Mouse (Mus musculus) liver, embryonic 11.5 days (tissue): ENCODE results near the gene Actn1. TPM values are rescaled to one million over a fixed set of nuclear protein-coding genes. Genes with fewer than 3 reads are reported as not detected.

ENCODE experiments used
- ATAC-seq: fragments of 200-750 bp; cut with Nextera tagmentation; replicated peaks from 2 replicates; pipeline ENCODE4 v1.8.0; 2017; ENCODE audit warnings: moderate number of reproducible peaks, mild to moderate bottlenecking, moderate TSS enrichment, moderate library complexity; ENCODE audit not compliant: low FRiP score
- DNase-seq: peaks from one replicate; pipeline ENCODE4 v3.0.0-alpha.2; 2017; ENCODE audit warnings: low spot score
- H3K27ac ChIP-seq: fragments of 300-500 bp; sonication (generic); 2 replicates; pipeline ENCODE4 v1.5.1; 2014; ENCODE audit warnings: mild to moderate bottlenecking, low read depth, low read length, control low read depth
- H3K27me3 ChIP-seq: fragments of 300-500 bp; sonication (generic); replicated peaks from 2 replicates; pipeline ENCODE4 v1.6.1; 2014; ENCODE audit warnings: low read length, mixed read lengths; ENCODE audit not compliant: control insufficient read depth, insufficient read depth
- H3K36me3 ChIP-seq: fragments of 300-500 bp; sonication (generic); 2 replicates; pipeline ENCODE4 v1.6.1; 2014; ENCODE audit warnings: mild to moderate bottlenecking, low read length, moderate library complexity, mixed read lengths; ENCODE audit not compliant: control insufficient read depth, insufficient read depth
- H3K4me1 ChIP-seq: fragments of 300-500 bp; sonication (generic); replicated peaks from 2 replicates; pipeline ENCODE4 v1.6.1; 2014; ENCODE audit warnings: low read length, mixed read lengths; ENCODE audit not compliant: control insufficient read depth, insufficient read depth
- H3K4me2 ChIP-seq: fragments of 300-500 bp; sonication (generic); 2 replicates; pipeline ENCODE4 v1.6.1; 2014; ENCODE audit warnings: mild to moderate bottlenecking, control low read depth, moderate library complexity
- H3K4me3 ChIP-seq: fragments of 300-500 bp; sonication (generic); 2 replicates; pipeline ENCODE4 v1.5.1; 2014; ENCODE audit warnings: low read depth, low read length, control low read depth
- H3K9ac ChIP-seq: fragments of 300-500 bp; sonication (generic); 2 replicates; pipeline ENCODE4 v1.6.1; 2014; ENCODE audit warnings: low read depth, low read length, control low read depth
- H3K9me3 ChIP-seq: fragments of 300-500 bp; sonication (generic); 2 replicates; pipeline ENCODE4 v1.6.1; 2016; ENCODE audit warnings: low read length, inconsistent platforms, mixed read lengths; ENCODE audit not compliant: control insufficient read depth
- WGBS: fragments of 180-500 bp; shearing (Covaris S2); extraction: QIAGEN DNeasy Blood & Tissue Kit; methylation state at CpG from one replicate; pipeline ENCODE4 v1.1.7; 2014; 5-methylcytosine and 5-hydroxymethylcytosine counted together
- polyA plus RNA-seq: library from polyadenylated mRNA; unstranded; fragments of >200 nt; fragmentation: Nextera tagmentation; extraction: Ambion mirVana; gene quantifications from 2 replicates; pipeline ENCODE4 v1.2.1, GENCODE M21; 2014

Actn1 gene
- polyA plus RNA-seq, 1 experiment from 2014 or later, result 28.3 TPM

- 25% methylated on average over 8 of the region's 8 CpGs for WGBS
- DNase-seq (peak; percentile 61), ATAC-seq (peak; percentile 76)
- Histone ChIP-seq H3K4me2 (peak overlapping the region; percentile 43), H3K4me3 (no peak overlapping the region), H3K27me3 (no peaks in the 10 kb centered on the region), H3K4me1 (peaks cover 6% of the 10 kb centered on the region), H3K9ac (no peak overlapping the region), H3K36me3 (no peaks in the 10 kb centered on the region), H3K27ac (no peak overlapping the region), H3K9me3 (no peaks in the 10 kb centered on the region)
Measured at GRCm38 (mm10) chr12:80150624-80151023, 109.5 kb downstream of the Actn1 start.

GRCm38 (mm10) chr12:80147563-80148214 is 112.5 kb downstream of the Actn1 start:
- Histone ChIP-seq H3K36me3 (no peaks in the 10 kb centered on the region), H3K4me3 (no peak overlapping the region), H3K9me3 (no peaks in the 10 kb centered on the region), H3K4me1 (peaks cover 6% of the 10 kb centered on the region), H3K9ac (no peak overlapping the region), H3K27me3 (no peaks in the 10 kb centered on the region), H3K4me2 (no peak overlapping the region), H3K27ac (no peak overlapping the region)
- no peak for ATAC-seq
- 84% methylated on average over 11 of the region's 11 CpGs for WGBS
- no peak for DNase-seq

GRCm38 (mm10) chr12:80146227-80147223 is 113.6 kb downstream of the Actn1 start:
- no peak overlapping the region; the same call in 1 of the 2 replicates for H3K9ac ChIP-seq
- WGBS, result 35% methylated on average over 21 of the region's 21 CpGs

GRCm38 (mm10) chr12:80145365-80145764 is 114.8 kb downstream of the Actn1 start:
- H3K9ac ChIP-seq, result no peak overlapping the region
- WGBS, result 74% methylated on average over 8 of the region's 8 CpGs
- no peaks in the 10 kb centered on the region for H3K36me3 ChIP-seq
- H3K9me3 ChIP-seq, result no peaks in the 10 kb centered on the region
- peaks cover 7% of the 10 kb centered on the region for H3K4me1 ChIP-seq
- H3K4me2 ChIP-seq, result no peak overlapping the region
- H3K4me3 ChIP-seq, result no peak overlapping the region
- no peak for ATAC-seq
- H3K27ac ChIP-seq, result no peak overlapping the region
- DNase-seq, result no peak
- no peaks in the 10 kb centered on the region for H3K27me3 ChIP-seq

More at GRCm38 (mm10) chr12:80146227-80147223, 113.6 kb downstream of the Actn1 start:
- Histone ChIP-seq H3K27ac (peak overlapping the region; percentile 14; the same call in 1 of the 2 replicates), H3K4me3 (no peak overlapping the region), H3K9me3 (no peaks in the 10 kb centered on the region), H3K4me2 (no peak overlapping the region), H3K36me3 (no peaks in the 10 kb centered on the region), H3K27me3 (no peaks in the 10 kb centered on the region), H3K4me1 (peaks cover 6% of the 10 kb centered on the region)
- ATAC-seq (0 out of 2 replicates have a peak, but pooled peaks have one; percentile 52), DNase-seq (peak; percentile 71)

GRCm38 (mm10) chr12:80144846-80145245 is 115.3 kb downstream of the Actn1 start:
- DNase-seq, result no peak
- WGBS, result 69% methylated on average over 3 of the region's 3 CpGs
- Histone ChIP-seq H3K4me2 (no peak overlapping the region), H3K4me1 (peaks cover 11% of the 10 kb centered on the region), H3K27me3 (no peaks in the 10 kb centered on the region), H3K27ac (no peak overlapping the region), H3K4me3 (no peak overlapping the region), H3K9me3 (no peaks in the 10 kb centered on the region), H3K9ac (no peak overlapping the region), H3K36me3 (no peaks in the 10 kb centered on the region)
- no peak for ATAC-seq

- Histone ChIP-seq H3K27ac (no peak overlapping the region), H3K27me3 (no peaks in the 10 kb centered on the region), H3K36me3 (no peaks in the 10 kb centered on the region), H3K4me3 (no peak overlapping the region), H3K9ac (no peak overlapping the region), H3K4me2 (no peak overlapping the region), H3K9me3 (no peaks in the 10 kb centered on the region), H3K4me1 (peaks cover 5% of the 10 kb centered on the region)
- peak; percentile 62 for DNase-seq
- 21% methylated on average over 7 of the region's 7 CpGs for WGBS
- ATAC-seq, result 0 out of 2 replicates have a peak, but pooled peaks have one; percentile 37
Measured at GRCm38 (mm10) chr12:80141470-80141869, 118.7 kb downstream of the Actn1 start.

DNA sequence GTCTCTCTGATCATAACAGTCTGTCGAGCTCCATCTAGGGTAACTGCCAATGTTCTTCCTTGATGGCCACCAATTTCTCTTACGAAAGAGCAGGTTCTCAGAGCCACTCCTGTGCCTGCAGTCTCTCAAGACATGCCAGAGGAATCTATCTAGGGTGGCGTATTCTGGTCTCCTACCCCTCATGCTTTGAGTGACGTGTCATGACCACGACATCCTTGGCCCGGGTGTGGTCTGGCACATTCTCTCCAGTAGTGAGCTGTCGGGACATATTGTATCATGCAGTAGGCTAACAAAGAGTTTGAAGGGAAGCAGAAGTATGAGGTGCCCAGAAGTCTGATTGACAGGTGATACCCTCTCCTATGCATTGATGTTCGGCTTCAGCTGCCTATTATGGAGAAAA is 119.2 kb downstream of the Actn1 start:
- H3K4me2 ChIP-seq, result no peak overlapping the region
- WGBS, result 54% methylated on average over 8 of the region's 8 CpGs
- no peak overlapping the region for H3K4me3 ChIP-seq
- no peaks in the 10 kb centered on the region for H3K36me3 ChIP-seq
- peaks cover 5% of the 10 kb centered on the region for H3K4me1 ChIP-seq
- H3K9me3 ChIP-seq, result no peaks in the 10 kb centered on the region
- no peak overlapping the region for H3K9ac ChIP-seq
- H3K27me3 ChIP-seq, result no peaks in the 10 kb centered on the region
- H3K27ac ChIP-seq, result no peak overlapping the region
- DNase-seq (no peak), ATAC-seq (0 out of 2 replicates have a peak, but pooled peaks have one; percentile 3)

GRCm38 (mm10) chr12:80137744-80138143 is 122.4 kb downstream of the Actn1 start:
- H3K4me2 ChIP-seq, result no peak overlapping the region
- H3K27ac ChIP-seq, result no peak overlapping the region
- DNase-seq (no peak), ATAC-seq (no peak)
- peaks cover 5% of the 10 kb centered on the region for H3K4me1 ChIP-seq
- no peaks in the 10 kb centered on the region for H3K27me3 ChIP-seq
- H3K9ac ChIP-seq, result no peak overlapping the region
- no peaks in the 10 kb centered on the region for H3K9me3 ChIP-seq
- no peak overlapping the region for H3K4me3 ChIP-seq
- no peaks in the 10 kb centered on the region for H3K36me3 ChIP-seq
- WGBS, result 59% methylated on average over 1 of the region's 1 CpGs
